Mouse (Mus musculus) brain, adult 2 months (tissue): ENCODE measurements around the gene Cyren.

ENCODE experiments used
- DNase-seq: peaks from one replicate; pipeline ENCODE4 v3.0.0; 2011; ENCODE audit warnings: low read depth, low spot score

The Cyren gene

GRCm38 (mm10) chr6:34877509-34878321 is at the start of gene Cyren:
TSS of gene Cyren (minus strand) at chr6:34878060.
- peak; percentile 96 for DNase-seq

- DNase-seq, result no peak
These were observed 49.7 kb upstream of the Cyren start for GRCm38 (mm10) chr6:34927594-34927993.

- DNase-seq, result peak; percentile 74
These were observed 49.3 kb upstream of the Cyren start for GRCm38 (mm10) chr6:34927156-34927555.

GRCm38 (mm10) chr6:34921941-34922340 is 44.1 kb upstream of the Cyren start:
- peak; percentile 76 for DNase-seq

GRCm38 (mm10) chr6:34920631-34921030 is 42.8 kb upstream of the Cyren start:
- DNase-seq, result no peak

GRCm38 (mm10) chr6:34919956-34920355 is 42.1 kb upstream of the Cyren start, which contains the start of gene Stra8:
TSS of gene Stra8 (plus strand) at chr6:34920163.
- DNase-seq, result no peak

GRCm38 (mm10) chr6:34919146-34919545 is 41.3 kb upstream of the Cyren start:
- no peak for DNase-seq

GRCm38 (mm10) chr6:34914462-34914861 is 36.6 kb upstream of the Cyren start:
- DNase-seq, result no peak

- no peak for DNase-seq
These were observed 35.6 kb upstream of the Cyren start for GRCm38 (mm10) chr6:34913341-34914040.

GRCm38 (mm10) chr6:34910371-34911219 is 32.7 kb upstream of the Cyren start, which contains the start of gene Wdr91:
TSS of gene Wdr91 (minus strand) at chr6:34910876.
- DNase-seq, result peak; percentile 94

GRCm38 (mm10) chr6:34909631-34910345 is 31.9 kb upstream of the Cyren start:
- peak; percentile 70 for DNase-seq

GRCm38 (mm10) chr6:34907696-34908260 is 29.9 kb upstream of the Cyren start:
- DNase-seq, result no peak

- DNase-seq, result no peak
These were observed 29.3 kb upstream of the Cyren start for GRCm38 (mm10) chr6:34907121-34907614.

GRCm38 (mm10) chr6:34906661-34907060 is 28.8 kb upstream of the Cyren start:
- DNase-seq, result peak; percentile 36

GRCm38 (mm10) chr6:34906125-34906524 is 28.3 kb upstream of the Cyren start:
- no peak for DNase-seq

- no peak for DNase-seq
These were observed 26.5 kb upstream of the Cyren start for GRCm38 (mm10) chr6:34904361-34904760.

GRCm38 (mm10) chr6:34903851-34904250 is 26.0 kb upstream of the Cyren start:
- DNase-seq, result no peak

GRCm38 (mm10) chr6:34903441-34903840 is 25.6 kb upstream of the Cyren start:
- DNase-seq, result no peak

GRCm38 (mm10) chr6:34902578-34902977 is 24.7 kb upstream of the Cyren start:
- DNase-seq, result no peak

GRCm38 (mm10) chr6:34901911-34902444 is 24.1 kb upstream of the Cyren start:
- DNase-seq, result peak; percentile 74
